Mouse (Mus musculus) cortical plate, adult 2 months (tissue): ENCODE results near the gene Vps33b.

Experiments
- CTCF ChIP-seq: fragments of 200-500 bp; IDR thresholded peaks from 2 replicates; pipeline ENCODE4 v1.5.1; 2011; ENCODE audit warnings: mild to moderate bottlenecking, control low read depth, low read length; ENCODE audit not compliant: insufficient read depth; ENCODE audit errors: extremely low read depth
- POLR2A ChIP-seq: fragments of 200-500 bp; IDR thresholded peaks from 2 replicates; pipeline ENCODE4 v1.6.1; 2011; ENCODE audit warnings: mild to moderate bottlenecking, low read length, control low read depth; ENCODE audit not compliant: insufficient read depth; ENCODE audit errors: extremely low read depth

- TF ChIP-seq POLR2A (no peak), CTCF (no peak)
Observed at GRCm38 (mm10) chr7:80280998-80281397, 11.5 kb downstream of the Vps33b start.
